Mouse (Mus musculus): ENCODE data around the gene Arf1. TPM values are rescaled to one million over a fixed set of nuclear protein-coding genes. Genes with fewer than 3 reads are reported as not detected.

Arf1 gene
- polyA plus RNA-seq, 1 experiment from 2014 or later: 626 TPM

GRCm38 (mm10) chr11:59262308-59262707, 34.2 kb upstream of the Arf1 start:
- no peaks in the 10 kb centered on the region for H3K9me3 ChIP-seq (replicated peaks; ENCODE audit: control insufficient read depth, low read length)
- no peak overlapping the region for H3K27ac ChIP-seq (replicated peaks; ENCODE audit: low read depth, low read length)
- no peak overlapping the region for H3K9ac ChIP-seq (replicated peaks; ENCODE audit: low read length)
- no peak overlapping the region for H3K4me3 ChIP-seq (ENCODE audit: low read depth, low read length)
- ATAC-seq (replicated peaks; ENCODE audit: insufficient number of reproducible peaks, low FRiP score, low TSS enrichment, low read depth): no peak
- H3K4me1 ChIP-seq (ENCODE audit: control insufficient read depth, insufficient read depth, low read length): no peaks in the 10 kb centered on the region; the same call in 1 of the 2 replicates
- no peak for DNase-seq (ENCODE audit: low spot score)
- H3K27me3 ChIP-seq (ENCODE audit: control insufficient read depth, insufficient read depth, low read length): peaks cover 8% of the 10 kb centered on the region
- H3K4me2 ChIP-seq (ENCODE audit: low read depth, low read length): no peak overlapping the region
- H3K36me3 ChIP-seq (replicated peaks; ENCODE audit: control insufficient read depth, insufficient read depth, low read depth, low read length): no peaks in the 10 kb centered on the region

- H3K4me1 ChIP-seq (ENCODE audit: control insufficient read depth, insufficient read depth, low read length): no peaks in the 10 kb centered on the region; the same call in 1 of the 2 replicates
- H3K9ac ChIP-seq (replicated peaks; ENCODE audit: low read length): no peak overlapping the region
- ATAC-seq (replicated peaks; ENCODE audit: insufficient number of reproducible peaks, low FRiP score, low TSS enrichment, low read depth) (no peak), DNase-seq (ENCODE audit: low spot score) (no peak)
- no peak overlapping the region for H3K27ac ChIP-seq (replicated peaks; ENCODE audit: low read depth, low read length)
- WGBS: 77% methylated on average over 10 of the region's 10 CpGs
- H3K4me3 ChIP-seq (ENCODE audit: low read depth, low read length): no peak overlapping the region
- peaks cover 8% of the 10 kb centered on the region for H3K27me3 ChIP-seq (ENCODE audit: control insufficient read depth, insufficient read depth, low read length)
- no peak overlapping the region for H3K4me2 ChIP-seq (ENCODE audit: low read depth, low read length)
- no peaks in the 10 kb centered on the region for H3K9me3 ChIP-seq (replicated peaks; ENCODE audit: control insufficient read depth, low read length)
- no peaks in the 10 kb centered on the region for H3K36me3 ChIP-seq (replicated peaks; ENCODE audit: control insufficient read depth, insufficient read depth, low read depth, low read length)
Measured at GRCm38 (mm10) chr11:59260706-59261493, 32.8 kb upstream of the Arf1 start.

DNA sequence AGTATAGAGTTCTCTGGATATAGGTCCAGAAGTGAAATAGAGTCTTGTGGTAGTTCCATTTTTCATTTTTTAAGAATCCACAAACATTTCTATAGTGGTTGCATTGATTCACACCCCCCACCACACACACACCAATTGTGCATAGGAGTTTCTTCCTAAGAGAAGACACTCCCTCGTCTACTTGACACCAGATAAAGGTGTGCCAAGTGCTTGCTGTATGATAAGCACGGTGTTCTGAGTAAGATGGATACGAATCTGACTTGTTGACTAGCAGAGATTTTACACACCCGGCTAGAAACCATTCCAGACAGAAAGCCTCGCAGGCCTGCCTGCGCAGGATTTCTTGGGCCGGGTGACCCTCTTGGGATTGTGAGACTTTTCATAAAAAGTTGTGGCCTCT, 31.6 kb upstream of the Arf1 start:
- no peak overlapping the region for H3K9ac ChIP-seq (replicated peaks; ENCODE audit: low read length)
- no peak overlapping the region for H3K4me3 ChIP-seq (ENCODE audit: low read depth, low read length)
- DNase-seq (ENCODE audit: low spot score) (no peak), ATAC-seq (replicated peaks; ENCODE audit: insufficient number of reproducible peaks, low FRiP score, low TSS enrichment, low read depth) (no peak)
- H3K9me3 ChIP-seq (replicated peaks; ENCODE audit: control insufficient read depth, low read length): no peaks in the 10 kb centered on the region
- H3K4me2 ChIP-seq (ENCODE audit: low read depth, low read length): no peak overlapping the region
- 85% methylated on average over 7 of the region's 7 CpGs for WGBS
- H3K4me1 ChIP-seq (ENCODE audit: control insufficient read depth, insufficient read depth, low read length): no peaks in the 10 kb centered on the region; the same call in 1 of the 2 replicates
- H3K27ac ChIP-seq (replicated peaks; ENCODE audit: low read depth, low read length): no peak overlapping the region
- peaks cover 6% of the 10 kb centered on the region for H3K27me3 ChIP-seq (ENCODE audit: control insufficient read depth, insufficient read depth, low read length)
- no peaks in the 10 kb centered on the region for H3K36me3 ChIP-seq (replicated peaks; ENCODE audit: control insufficient read depth, insufficient read depth, low read depth, low read length)

- H3K9me3 ChIP-seq (replicated peaks; ENCODE audit: control insufficient read depth, low read length): no peaks in the 10 kb centered on the region
- WGBS: 66% methylated on average over 10 of the region's 10 CpGs
- H3K4me2 ChIP-seq (ENCODE audit: low read depth, low read length): no peak overlapping the region
- no peaks in the 10 kb centered on the region for H3K36me3 ChIP-seq (replicated peaks; ENCODE audit: control insufficient read depth, insufficient read depth, low read depth, low read length)
- no peak for ATAC-seq (replicated peaks; ENCODE audit: insufficient number of reproducible peaks, low FRiP score, low TSS enrichment, low read depth)
- no peak overlapping the region for H3K27ac ChIP-seq (replicated peaks; ENCODE audit: low read depth, low read length)
- H3K4me3 ChIP-seq (ENCODE audit: low read depth, low read length): no peak overlapping the region
- H3K27me3 ChIP-seq (ENCODE audit: control insufficient read depth, insufficient read depth, low read length): no peaks in the 10 kb centered on the region
- no peak for DNase-seq (ENCODE audit: low spot score)
- H3K9ac ChIP-seq (replicated peaks; ENCODE audit: low read length): no peak overlapping the region
- H3K4me1 ChIP-seq (ENCODE audit: control insufficient read depth, insufficient read depth, low read length): no peaks in the 10 kb centered on the region
Measured at GRCm38 (mm10) chr11:59248101-59248500, 20.0 kb upstream of the Arf1 start.

DNA sequence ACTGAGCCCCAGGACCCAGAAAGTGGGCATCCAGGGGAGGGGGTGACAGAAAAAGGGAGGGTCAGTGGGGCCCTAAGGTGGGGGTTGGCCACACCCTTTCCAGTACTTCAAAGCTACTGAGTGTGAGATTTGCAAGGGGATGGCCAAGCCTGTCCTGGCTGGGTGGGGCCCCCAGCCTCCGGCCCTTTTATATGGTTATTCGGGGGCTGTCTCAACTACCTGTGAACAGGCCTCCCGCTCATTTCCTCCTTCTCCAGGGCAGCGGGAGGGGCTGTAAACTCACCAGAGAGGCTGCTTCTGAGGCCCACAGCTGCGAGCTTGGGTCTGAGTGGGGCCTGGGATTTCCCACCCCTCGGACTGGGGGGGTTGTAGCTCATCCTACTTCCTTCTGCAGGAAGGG, 15.8 kb upstream of the Arf1 start:
- no peak overlapping the region for H3K4me3 ChIP-seq (ENCODE audit: low read depth, low read length)
- no peak overlapping the region for H3K4me2 ChIP-seq (ENCODE audit: low read depth, low read length)
- H3K4me1 ChIP-seq (ENCODE audit: control insufficient read depth, insufficient read depth, low read length): peaks cover 4% of the 10 kb centered on the region
- peaks cover 2% of the 10 kb centered on the region; the same call in 1 of the 2 replicates for H3K27me3 ChIP-seq (ENCODE audit: control insufficient read depth, insufficient read depth, low read length)
- no peak overlapping the region for H3K9ac ChIP-seq (replicated peaks; ENCODE audit: low read length)
- no peaks in the 10 kb centered on the region for H3K36me3 ChIP-seq (replicated peaks; ENCODE audit: control insufficient read depth, insufficient read depth, low read depth, low read length)
- ATAC-seq (replicated peaks; ENCODE audit: insufficient number of reproducible peaks, low FRiP score, low TSS enrichment, low read depth) (no peak), DNase-seq (ENCODE audit: low spot score) (no peak)
- H3K27ac ChIP-seq (replicated peaks; ENCODE audit: low read depth, low read length): no peak overlapping the region
- H3K9me3 ChIP-seq (replicated peaks; ENCODE audit: control insufficient read depth, low read length): no peaks in the 10 kb centered on the region
- 43% methylated on average over 6 of the region's 6 CpGs for WGBS

DNA sequence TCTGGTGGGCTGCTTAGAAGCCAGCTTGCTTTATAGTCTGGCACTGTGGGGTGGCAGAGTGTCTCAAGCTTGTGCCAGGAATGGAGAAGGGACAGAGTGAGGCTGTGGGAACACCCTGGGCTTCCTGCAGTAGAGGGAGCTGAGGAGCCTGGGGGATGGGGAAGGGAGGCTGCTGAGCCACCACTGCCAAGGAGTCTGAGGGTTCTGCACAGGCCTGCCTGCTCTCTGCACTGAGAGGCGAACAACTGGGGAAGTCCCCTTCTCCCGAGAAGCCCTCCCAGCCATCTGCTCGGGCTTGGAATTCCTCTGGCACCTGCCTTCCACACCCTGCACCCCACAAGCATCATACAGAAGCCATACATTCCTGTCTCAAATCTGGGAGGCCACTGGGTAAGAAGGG, 13.8 kb upstream of the Arf1 start:
- Histone ChIP-seq H3K4me2 (ENCODE audit: low read depth, low read length) (no peak overlapping the region), H3K27me3 (ENCODE audit: control insufficient read depth, insufficient read depth, low read length) (peaks cover 2% of the 10 kb centered on the region; the same call in 1 of the 2 replicates), H3K36me3 (replicated peaks; ENCODE audit: control insufficient read depth, insufficient read depth, low read depth, low read length) (no peaks in the 10 kb centered on the region), H3K4me3 (ENCODE audit: low read depth, low read length) (no peak overlapping the region), H3K9ac (replicated peaks; ENCODE audit: low read length) (no peak overlapping the region), H3K9me3 (replicated peaks; ENCODE audit: control insufficient read depth, low read length) (no peaks in the 10 kb centered on the region), H3K27ac (replicated peaks; ENCODE audit: low read depth, low read length) (no peak overlapping the region), H3K4me1 (ENCODE audit: control insufficient read depth, insufficient read depth, low read length) (peaks cover 5% of the 10 kb centered on the region)
- 47% methylated on average over 3 of the region's 3 CpGs for WGBS
- ATAC-seq (replicated peaks; ENCODE audit: insufficient number of reproducible peaks, low FRiP score, low TSS enrichment, low read depth) (no peak), DNase-seq (ENCODE audit: low spot score) (no peak)

- peaks cover 5% of the 10 kb centered on the region for H3K4me1 ChIP-seq (ENCODE audit: control insufficient read depth, insufficient read depth, low read length)
- H3K9ac ChIP-seq (replicated peaks; ENCODE audit: low read length): no peak overlapping the region
- H3K4me3 ChIP-seq (ENCODE audit: low read depth, low read length): no peak overlapping the region
- peaks cover 2% of the 10 kb centered on the region; the same call in 1 of the 2 replicates for H3K27me3 ChIP-seq (ENCODE audit: control insufficient read depth, insufficient read depth, low read length)
- H3K27ac ChIP-seq (replicated peaks; ENCODE audit: low read depth, low read length): no peak overlapping the region
- whole genome bisulfite sequencing: 76% methylated on average over 4 of the region's 4 CpGs
- H3K9me3 ChIP-seq (replicated peaks; ENCODE audit: control insufficient read depth, low read length): no peaks in the 10 kb centered on the region
- H3K4me2 ChIP-seq (ENCODE audit: low read depth, low read length): no peak overlapping the region
- DNase-seq (ENCODE audit: low spot score): no peak
- 0 out of 2 replicates have a peak, but pooled peaks have one; percentile 41 for ATAC-seq (replicated peaks; ENCODE audit: insufficient number of reproducible peaks, low FRiP score, low TSS enrichment, low read depth)
- H3K36me3 ChIP-seq (replicated peaks; ENCODE audit: control insufficient read depth, insufficient read depth, low read depth, low read length): no peaks in the 10 kb centered on the region
Measured at GRCm38 (mm10) chr11:59239796-59240195, 11.7 kb upstream of the Arf1 start.

- H3K27ac ChIP-seq (replicated peaks; ENCODE audit: low read depth, low read length): no peak overlapping the region
- H3K4me1 ChIP-seq (ENCODE audit: control insufficient read depth, insufficient read depth, low read length): peaks cover 5% of the 10 kb centered on the region
- H3K9me3 ChIP-seq (replicated peaks; ENCODE audit: control insufficient read depth, low read length): no peaks in the 10 kb centered on the region
- 50% methylated on average over 4 of the region's 4 CpGs for WGBS
- ATAC-seq (replicated peaks; ENCODE audit: insufficient number of reproducible peaks, low FRiP score, low TSS enrichment, low read depth) (peak; percentile 5; the same call in 1 of the 2 replicates), DNase-seq (ENCODE audit: low spot score) (no peak)
- no peak overlapping the region for H3K4me3 ChIP-seq (ENCODE audit: low read depth, low read length)
- no peaks in the 10 kb centered on the region for H3K36me3 ChIP-seq (replicated peaks; ENCODE audit: control insufficient read depth, insufficient read depth, low read depth, low read length)
- H3K4me2 ChIP-seq (ENCODE audit: low read depth, low read length): no peak overlapping the region
- H3K27me3 ChIP-seq (ENCODE audit: control insufficient read depth, insufficient read depth, low read length): peaks cover 2% of the 10 kb centered on the region; the same call in 1 of the 2 replicates
- no peak overlapping the region for H3K9ac ChIP-seq (replicated peaks; ENCODE audit: low read length)
Measured at GRCm38 (mm10) chr11:59239428-59239785, 11.3 kb upstream of the Arf1 start.

Measured in embryonic facial prominence, embryonic 11.5 days (tissue).